Mouse (Mus musculus): ENCODE results near the gene Sesn2.
"Not testable (repeated sequence)": the region's sequence is repeated elsewhere in the genome, so short reads cannot be mapped to it uniquely, and the experiment has no call there.

The Sesn2 gene

GRCm38 (mm10) chr4:132482956-132483608, 27.2 kb downstream of the Sesn2 start:
- no peak for DNase-seq (ENCODE audit: low spot score)

- DNase-seq (ENCODE audit: low spot score): not testable (repeated sequence)
Observed at GRCm38 (mm10) chr4:132482104-132482503, 28.2 kb downstream of the Sesn2 start.

GRCm38 (mm10) chr4:132477833-132478232, 32.5 kb downstream of the Sesn2 start:
- no peak for DNase-seq (ENCODE audit: low spot score)

GRCm38 (mm10) chr4:132475895-132476878, 34.1 kb downstream of the Sesn2 start:
- DNase-seq (ENCODE audit: low spot score): no peak

- DNase-seq (ENCODE audit: low spot score): no peak
Observed at GRCm38 (mm10) chr4:132474631-132475030, 35.7 kb downstream of the Sesn2 start.

GRCm38 (mm10) chr4:132473411-132473810, 36.9 kb downstream of the Sesn2 start:
- DNase-seq (ENCODE audit: low spot score): no peak

GRCm38 (mm10) chr4:132469873-132470272, 40.4 kb downstream of the Sesn2 start:
- DNase-seq (ENCODE audit: low spot score): no peak

- no peak for DNase-seq (ENCODE audit: low spot score)
Observed at GRCm38 (mm10) chr4:132464255-132464613, 46.1 kb downstream of the Sesn2 start.

- DNase-seq (ENCODE audit: low spot score): peak; percentile 99
Observed at GRCm38 (mm10) chr4:132463430-132464254, 46.7 kb downstream of the Sesn2 start, which contains the start of gene Med18. TSS of gene Med18 (minus strand) at chr4:132463921.

- no peak for DNase-seq (ENCODE audit: low spot score)
Observed at GRCm38 (mm10) chr4:132462836-132463235, 47.5 kb downstream of the Sesn2 start.

GRCm38 (mm10) chr4:132460225-132460624, 50.1 kb downstream of the Sesn2 start:
- no peak for DNase-seq (ENCODE audit: low spot score)

GRCm38 (mm10) chr4:132455561-132455960, 54.7 kb downstream of the Sesn2 start:
- no peak for DNase-seq (ENCODE audit: low spot score)

GRCm38 (mm10) chr4:132455146-132455545, 55.2 kb downstream of the Sesn2 start:
- DNase-seq (ENCODE audit: low spot score): no peak

GRCm38 (mm10) chr4:132454216-132454615, 56.1 kb downstream of the Sesn2 start:
- no peak for DNase-seq (ENCODE audit: low spot score)

GRCm38 (mm10) chr4:132449778-132450177, 60.5 kb downstream of the Sesn2 start:
- DNase-seq (ENCODE audit: low spot score): no peak

GRCm38 (mm10) chr4:132446105-132446504, 64.2 kb downstream of the Sesn2 start:
- DNase-seq (ENCODE audit: low spot score): no peak

- DNase-seq (ENCODE audit: low spot score): no peak
Observed at GRCm38 (mm10) chr4:132444516-132444915, 65.8 kb downstream of the Sesn2 start.
